Mouse (Mus musculus) E14TG2a.4 (cell line): ENCODE data around the gene Mef2c.

Experiments used
- CTCF ChIP-seq: conservative IDR thresholded peaks from 2 replicates; pipeline ENCODE4 v1.5.1; 2014; ENCODE audit warnings: low read length
- NANOG ChIP-seq: IDR thresholded peaks from 2 replicates; pipeline ENCODE4 v1.6.1; 2014; ENCODE audit warnings: borderline replicate concordance, low read length, mixed read lengths

DNA sequence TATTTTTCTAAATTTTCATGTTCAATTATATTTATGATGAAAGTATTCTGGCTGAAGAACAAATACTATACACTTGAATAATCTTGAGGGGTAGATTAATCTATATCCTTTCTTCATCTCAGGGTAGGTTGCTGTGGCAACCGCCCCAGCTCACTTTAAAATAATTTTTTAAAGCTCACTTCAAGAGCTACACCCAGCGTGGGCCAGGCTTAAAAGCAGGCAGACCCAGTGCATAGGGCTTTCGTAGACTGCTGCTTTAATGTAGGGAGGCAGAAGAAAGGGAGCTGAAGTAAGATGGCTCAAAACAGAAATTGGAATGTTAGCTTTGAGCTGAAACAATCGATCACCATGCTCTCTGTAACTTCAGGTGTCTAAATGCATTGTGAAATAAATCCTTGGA lies 17.0 kb downstream of the Mef2c start:
- no peak for TF ChIP-seq CTCF
- TF ChIP-seq NANOG, result no peak
